Mouse (Mus musculus) limb, embryonic 13.5 days (tissue): ENCODE measurements at regions not wholly inside any gene's neighbourhood (a gene's known extent, or its start where the extent isn't known, plus 50 kb on each side); places are given as distances from the start of the nearest gene placed in this dataset.
A peak's percentile ranks its signal among the peaks of the same experiment; 100 is the strongest.

Experiments
- ATAC-seq: fragments of 200-750 bp; cut with Nextera tagmentation; 2 replicates; pipeline ENCODE4 v1.8.0; 2017; ENCODE audit warnings: low read depth, moderate number of reproducible peaks, moderate TSS enrichment; ENCODE audit not compliant: low FRiP score
- H3K27ac ChIP-seq: fragments of 300-500 bp; sonication (generic); 2 replicates; pipeline ENCODE4 v1.5.1; 2015; ENCODE audit warnings: inconsistent platforms, mild to moderate bottlenecking, moderate library complexity
- H3K27me3 ChIP-seq: fragments of 300-500 bp; sonication (generic); 2 replicates; pipeline ENCODE4 v1.6.1; 2015; ENCODE audit warnings: mild to moderate bottlenecking, inconsistent platforms
- H3K36me3 ChIP-seq: fragments of 300-500 bp; sonication (generic); 2 replicates; pipeline ENCODE4 v1.6.1; 2015; ENCODE audit warnings: inconsistent platforms, mild to moderate bottlenecking, moderate library complexity
- H3K4me1 ChIP-seq: fragments of 300-500 bp; sonication (generic); 2 replicates; pipeline ENCODE4 v1.6.1; 2015; ENCODE audit warnings: inconsistent platforms
- H3K4me2 ChIP-seq: fragments of 300-500 bp; sonication (generic); replicated peaks from 2 replicates; pipeline ENCODE4 v1.6.1; 2015; ENCODE audit warnings: inconsistent platforms, mild to moderate bottlenecking, moderate library complexity
- H3K4me3 ChIP-seq: fragments of 300-500 bp; sonication (generic); 2 replicates; pipeline ENCODE4 v1.5.1; 2015; ENCODE audit warnings: moderate library complexity, mild to moderate bottlenecking, inconsistent platforms
- H3K9ac ChIP-seq: fragments of 300-500 bp; sonication (generic); 2 replicates; pipeline ENCODE4 v1.6.1; 2015; ENCODE audit warnings: mild to moderate bottlenecking, inconsistent platforms
- H3K9me3 ChIP-seq: fragments of 300-500 bp; sonication (generic); 2 replicates; pipeline ENCODE4 v1.6.1; 2016; ENCODE audit warnings: inconsistent platforms
- WGBS: fragments of 180-500 bp; shearing (Covaris S2); methylation state at CpG from one replicate; pipeline ENCODE4 v1.1.7; 2015; 5-methylcytosine and 5-hydroxymethylcytosine counted together

DNA sequence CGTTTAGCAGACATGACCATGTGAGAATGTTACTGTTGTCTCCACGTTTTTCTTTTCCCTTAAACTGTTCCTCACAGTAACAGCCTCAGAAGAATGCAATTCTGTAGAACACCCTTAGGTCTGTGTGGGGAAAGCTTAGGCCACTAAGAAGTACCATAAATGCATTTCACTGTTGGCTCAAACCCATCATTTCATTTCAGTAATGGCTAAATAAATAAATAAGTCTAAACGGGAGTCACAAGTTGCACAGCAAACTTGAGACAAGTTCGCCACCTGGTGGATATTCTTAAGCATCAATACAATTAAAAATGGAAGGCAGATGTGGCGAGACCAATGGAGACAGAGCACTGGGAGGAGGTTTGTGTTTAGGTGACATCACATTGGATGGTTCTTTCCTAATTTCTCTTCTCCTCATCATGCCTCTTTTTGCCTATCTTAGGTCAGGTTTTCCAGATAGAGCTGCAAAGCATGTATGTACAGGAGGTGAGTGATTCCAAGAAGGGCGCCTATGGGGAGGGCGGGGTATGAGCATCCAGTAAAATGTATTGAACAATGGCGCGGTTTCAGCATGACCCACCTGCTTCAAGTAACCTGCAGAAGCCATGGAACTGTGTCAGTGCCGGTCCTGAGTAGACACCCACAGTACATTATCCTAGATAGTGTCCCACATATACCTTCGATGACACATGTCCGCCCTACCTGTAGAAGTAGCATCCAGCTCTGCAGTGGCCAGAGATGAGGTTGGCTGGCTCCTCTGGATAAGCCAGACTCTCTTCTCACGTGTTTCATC lies 128.8 kb upstream of the Car8 start:
- peak; percentile 74; the same call in 1 of the 2 replicates for ATAC-seq
- Histone ChIP-seq H3K36me3 (no peaks in the 10 kb centered on the region), H3K4me2 (0 out of 2 replicates have a peak overlapping the region, but pooled peaks have one; percentile 25), H3K4me1 (0 out of 2 replicates have a peak, but pooled peaks cover 3% of the 10 kb centered on the region), H3K27ac (no peak overlapping the region), H3K9me3 (no peaks in the 10 kb centered on the region), H3K9ac (no peak overlapping the region), H3K4me3 (no peak overlapping the region), H3K27me3 (no peaks in the 10 kb centered on the region; the same call in 1 of the 2 replicates)
- 60% methylated on average over 13 of the region's 13 CpGs for WGBS

DNA sequence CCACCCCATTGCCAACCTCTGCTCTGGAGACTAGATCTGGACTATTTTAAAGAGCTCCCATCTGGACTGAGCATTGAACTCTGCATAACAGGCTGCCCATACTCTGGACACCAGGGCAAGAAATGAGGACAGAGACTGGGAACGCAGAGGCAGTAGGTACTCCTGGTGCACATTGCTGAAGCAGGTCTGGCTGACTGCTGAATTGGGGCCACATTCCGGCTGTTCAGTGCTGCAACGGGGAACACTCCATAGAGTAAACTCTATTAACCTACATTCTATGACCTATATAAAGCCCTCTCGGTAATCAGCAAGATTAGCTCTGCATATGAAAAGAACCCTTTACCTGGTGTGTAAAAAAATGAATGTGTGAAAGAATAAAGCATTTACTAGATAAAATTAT lies 128.1 kb upstream of the Car8 start:
- H3K36me3 ChIP-seq: no peaks in the 10 kb centered on the region
- no peaks in the 10 kb centered on the region for H3K9me3 ChIP-seq
- H3K4me2 ChIP-seq: no peak overlapping the region
- ATAC-seq: no peak
- peaks cover 8% of the 10 kb centered on the region for H3K4me1 ChIP-seq
- 60% methylated on average over 4 of the region's 4 CpGs for WGBS
- no peak overlapping the region for H3K4me3 ChIP-seq
- H3K27me3 ChIP-seq: no peaks in the 10 kb centered on the region; the same call in 1 of the 2 replicates
- no peak overlapping the region for H3K9ac ChIP-seq
- no peak overlapping the region for H3K27ac ChIP-seq

DNA sequence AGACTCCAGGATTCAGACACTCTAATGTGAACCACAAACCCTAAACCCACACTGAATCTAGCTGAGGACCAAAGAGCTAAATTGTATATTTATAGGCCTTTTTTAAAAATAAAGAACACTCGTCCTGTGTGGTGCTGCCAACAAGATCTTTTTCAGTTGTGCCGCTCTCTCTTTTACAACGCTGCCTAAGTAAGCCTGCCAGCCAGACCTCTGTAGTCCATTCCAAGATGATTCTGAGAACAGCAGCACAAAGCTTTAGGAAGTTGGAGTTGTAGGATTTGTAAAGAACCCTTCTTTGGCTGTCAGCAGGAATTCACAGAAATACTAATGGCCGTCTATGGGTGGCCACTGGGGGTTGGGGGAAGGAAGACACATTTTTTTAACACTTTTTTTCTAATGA lies 123.6 kb upstream of the Car8 start:
- 22% methylated on average over 4 of the region's 4 CpGs for WGBS
- ATAC-seq: peak; percentile 28; the same call in 1 of the 2 replicates

DNA sequence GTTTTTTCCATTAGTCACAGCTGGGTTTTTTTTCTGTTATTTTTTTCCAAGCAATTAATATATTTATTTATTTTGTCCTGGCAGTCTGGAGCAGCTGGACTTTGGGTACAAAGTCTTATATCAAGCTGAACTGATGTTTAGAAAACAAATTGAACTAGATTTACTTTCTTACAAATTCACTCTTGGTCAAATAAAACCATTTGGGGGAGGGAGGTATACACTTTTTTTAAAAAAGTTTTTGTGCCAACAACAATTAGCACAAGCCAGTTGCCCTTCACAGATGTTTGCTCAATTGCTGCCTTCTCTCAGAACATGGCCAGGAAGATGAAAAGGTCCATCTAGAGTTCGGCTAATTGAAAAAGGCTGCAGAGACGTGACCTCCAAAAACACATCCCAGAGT lies 123.1 kb upstream of the Car8 start:
- 15% methylated on average over 2 of the region's 2 CpGs for WGBS
- no peak overlapping the region for H3K27ac ChIP-seq
- H3K9ac ChIP-seq: no peak overlapping the region
- no peaks in the 10 kb centered on the region for H3K9me3 ChIP-seq
- H3K4me1 ChIP-seq: peaks cover 6% of the 10 kb centered on the region
- no peak for ATAC-seq
- H3K36me3 ChIP-seq: no peaks in the 10 kb centered on the region
- no peak overlapping the region for H3K4me2 ChIP-seq
- no peaks in the 10 kb centered on the region for H3K27me3 ChIP-seq
- H3K4me3 ChIP-seq: no peak overlapping the region

More for the DNA sequence above, 123.6 kb upstream of the Car8 start:
- Histone ChIP-seq H3K27ac (no peak overlapping the region), H3K4me1 (peaks cover 8% of the 10 kb centered on the region), H3K4me2 (no peak overlapping the region), H3K27me3 (no peaks in the 10 kb centered on the region), H3K36me3 (no peaks in the 10 kb centered on the region), H3K9me3 (no peaks in the 10 kb centered on the region), H3K4me3 (no peak overlapping the region), H3K9ac (no peak overlapping the region)

DNA sequence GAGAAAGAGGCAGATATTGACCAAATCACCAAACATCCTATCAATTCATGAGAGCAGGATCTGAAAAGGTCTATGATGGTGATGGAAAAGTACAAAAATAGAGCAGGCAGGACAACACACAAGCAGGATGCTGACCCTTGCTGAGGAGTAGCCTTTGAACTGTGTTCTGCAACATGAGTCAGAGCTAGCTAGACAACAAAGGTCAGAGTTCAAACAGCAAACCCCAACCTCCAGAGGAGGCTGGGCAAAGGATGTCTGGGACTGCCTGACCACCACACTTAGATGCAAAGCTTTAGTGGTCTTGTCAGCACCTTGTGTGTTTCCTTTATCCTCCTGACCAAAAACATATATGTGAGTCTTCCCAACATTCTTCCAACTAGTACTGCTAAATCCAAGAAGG lies 122.5 kb upstream of the Car8 start:
- no peak overlapping the region for H3K4me3 ChIP-seq
- H3K36me3 ChIP-seq: no peaks in the 10 kb centered on the region
- H3K4me1 ChIP-seq: peaks cover 5% of the 10 kb centered on the region
- H3K4me2 ChIP-seq: no peak overlapping the region
- no peak overlapping the region for H3K9ac ChIP-seq
- no peak overlapping the region for H3K27ac ChIP-seq
- H3K27me3 ChIP-seq: no peaks in the 10 kb centered on the region
- ATAC-seq: no peak
- H3K9me3 ChIP-seq: no peaks in the 10 kb centered on the region

DNA sequence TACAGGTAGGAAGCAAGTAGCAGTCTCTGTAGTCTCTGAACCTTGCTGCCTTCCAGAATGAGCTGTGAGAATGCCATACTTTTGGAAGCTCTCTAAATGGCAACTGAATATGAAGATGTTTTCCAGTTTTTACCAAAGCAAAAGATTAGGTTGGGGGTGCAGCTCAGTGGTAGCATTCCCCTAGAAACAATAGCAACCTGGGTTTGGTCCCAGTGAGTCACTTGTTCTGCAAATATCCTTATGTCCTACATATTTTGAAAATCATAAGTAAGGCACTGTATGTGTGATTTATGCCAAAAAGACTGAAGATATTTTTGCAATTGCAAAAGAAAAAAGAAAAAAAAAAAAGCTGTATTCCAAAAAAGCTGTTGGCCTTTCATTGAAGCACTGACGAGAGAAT lies 118.6 kb upstream of the Car8 start:
- H3K4me3 ChIP-seq: no peak overlapping the region
- H3K4me2 ChIP-seq: no peak overlapping the region
- H3K9me3 ChIP-seq: no peaks in the 10 kb centered on the region
- H3K36me3 ChIP-seq: no peaks in the 10 kb centered on the region
- no peak overlapping the region for H3K9ac ChIP-seq
- 84% methylated on average over 1 of the region's 1 CpGs for WGBS
- no peaks in the 10 kb centered on the region for H3K27me3 ChIP-seq
- no peak for ATAC-seq
- peaks cover 5% of the 10 kb centered on the region for H3K4me1 ChIP-seq
- no peak overlapping the region for H3K27ac ChIP-seq

DNA sequence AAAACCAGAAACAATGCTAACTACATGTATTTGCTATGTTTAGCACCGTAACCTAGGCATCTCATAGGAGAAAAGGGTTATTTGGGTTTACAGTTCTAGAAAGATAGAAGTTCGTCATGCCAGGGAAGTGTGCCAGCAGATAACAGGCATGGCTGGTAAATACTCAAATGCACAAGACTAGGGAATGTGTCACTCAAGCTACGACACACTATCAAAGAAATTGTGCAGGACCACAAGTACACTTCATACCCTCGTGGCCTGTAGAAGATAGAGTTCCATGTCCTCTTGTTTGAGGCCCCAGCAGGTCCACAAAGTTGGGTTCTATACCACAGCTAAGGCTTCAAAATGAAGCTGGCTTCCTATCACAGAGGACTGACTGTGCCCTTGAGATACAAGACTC lies 103.1 kb upstream of the Car8 start:
- Histone ChIP-seq H3K36me3 (no peaks in the 10 kb centered on the region), H3K9ac (no peak overlapping the region), H3K4me3 (no peak overlapping the region), H3K27ac (no peak overlapping the region), H3K4me1 (no peaks in the 10 kb centered on the region), H3K9me3 (no peaks in the 10 kb centered on the region), H3K4me2 (no peak overlapping the region), H3K27me3 (no peaks in the 10 kb centered on the region)
- ATAC-seq: no peak
- 90% methylated on average over 4 of the region's 4 CpGs for WGBS

DNA sequence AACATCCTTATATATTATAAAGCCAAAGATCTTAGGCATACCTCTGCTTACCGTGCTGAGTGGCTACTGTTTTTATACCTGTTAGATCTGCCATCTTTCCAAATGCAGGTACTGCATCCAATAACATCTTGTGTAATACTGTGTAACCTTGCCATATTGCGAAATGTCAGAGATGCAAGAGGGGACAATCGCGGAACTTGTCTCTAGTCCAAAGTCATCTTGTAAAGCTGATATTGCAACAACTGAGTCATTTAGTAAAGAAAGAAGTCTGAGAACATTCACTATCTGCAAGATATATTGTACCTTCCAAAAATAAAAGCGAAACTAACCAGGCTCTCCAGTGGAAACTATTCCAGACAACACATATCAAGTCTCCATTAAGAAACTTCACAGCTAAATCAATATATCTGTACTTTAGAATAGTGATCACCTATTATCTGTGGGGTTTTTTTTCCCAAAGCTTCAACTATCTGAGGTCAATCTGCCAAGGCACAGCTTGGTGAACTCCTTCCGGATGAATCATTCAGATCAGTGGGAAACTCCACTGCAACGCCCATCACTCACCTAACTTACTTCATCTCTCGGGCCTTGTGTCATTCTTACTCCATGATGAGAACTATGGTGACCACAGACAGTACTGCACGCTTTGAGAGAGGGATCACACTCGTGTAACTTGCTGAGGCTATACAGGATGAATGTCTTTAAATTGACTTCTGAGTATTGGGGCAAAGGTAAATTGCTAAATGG lies 70.6 kb upstream of the Car8 start:
- no peak for ATAC-seq
- H3K36me3 ChIP-seq: no peaks in the 10 kb centered on the region
- H3K27ac ChIP-seq: no peak overlapping the region
- no peaks in the 10 kb centered on the region for H3K4me1 ChIP-seq
- H3K4me3 ChIP-seq: no peak overlapping the region
- H3K4me2 ChIP-seq: no peak overlapping the region
- no peaks in the 10 kb centered on the region for H3K9me3 ChIP-seq
- H3K27me3 ChIP-seq: no peaks in the 10 kb centered on the region
- 86% methylated on average over 10 of the region's 10 CpGs for WGBS
- H3K9ac ChIP-seq: no peak overlapping the region

DNA sequence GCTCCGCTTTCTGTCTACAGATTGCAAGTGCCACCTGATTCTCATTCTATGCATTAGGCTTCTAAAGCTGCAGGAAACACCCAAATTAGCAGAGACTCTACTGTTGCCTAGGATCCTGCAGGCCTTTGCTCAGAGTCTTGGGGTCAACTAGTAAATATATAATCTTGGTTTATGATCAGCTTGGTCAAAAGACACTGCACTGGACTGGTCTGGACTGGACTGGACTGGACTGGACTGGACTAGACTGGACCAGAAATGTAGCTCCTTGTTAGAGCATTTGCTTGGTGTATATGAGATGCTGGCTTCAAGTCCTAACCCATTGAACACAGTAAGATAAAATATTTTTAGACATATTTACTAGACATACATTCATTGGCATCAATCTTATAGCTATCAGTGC lies 53.7 kb upstream of the Car8 start:
- 71% methylated on average over 1 of the region's 1 CpGs for WGBS
- Histone ChIP-seq H3K4me3 (no peak overlapping the region), H3K27me3 (no peaks in the 10 kb centered on the region), H3K4me2 (no peak overlapping the region), H3K9ac (no peak overlapping the region), H3K36me3 (no peaks in the 10 kb centered on the region), H3K4me1 (no peaks in the 10 kb centered on the region), H3K27ac (no peak overlapping the region), H3K9me3 (no peaks in the 10 kb centered on the region)
- ATAC-seq: no peak

DNA sequence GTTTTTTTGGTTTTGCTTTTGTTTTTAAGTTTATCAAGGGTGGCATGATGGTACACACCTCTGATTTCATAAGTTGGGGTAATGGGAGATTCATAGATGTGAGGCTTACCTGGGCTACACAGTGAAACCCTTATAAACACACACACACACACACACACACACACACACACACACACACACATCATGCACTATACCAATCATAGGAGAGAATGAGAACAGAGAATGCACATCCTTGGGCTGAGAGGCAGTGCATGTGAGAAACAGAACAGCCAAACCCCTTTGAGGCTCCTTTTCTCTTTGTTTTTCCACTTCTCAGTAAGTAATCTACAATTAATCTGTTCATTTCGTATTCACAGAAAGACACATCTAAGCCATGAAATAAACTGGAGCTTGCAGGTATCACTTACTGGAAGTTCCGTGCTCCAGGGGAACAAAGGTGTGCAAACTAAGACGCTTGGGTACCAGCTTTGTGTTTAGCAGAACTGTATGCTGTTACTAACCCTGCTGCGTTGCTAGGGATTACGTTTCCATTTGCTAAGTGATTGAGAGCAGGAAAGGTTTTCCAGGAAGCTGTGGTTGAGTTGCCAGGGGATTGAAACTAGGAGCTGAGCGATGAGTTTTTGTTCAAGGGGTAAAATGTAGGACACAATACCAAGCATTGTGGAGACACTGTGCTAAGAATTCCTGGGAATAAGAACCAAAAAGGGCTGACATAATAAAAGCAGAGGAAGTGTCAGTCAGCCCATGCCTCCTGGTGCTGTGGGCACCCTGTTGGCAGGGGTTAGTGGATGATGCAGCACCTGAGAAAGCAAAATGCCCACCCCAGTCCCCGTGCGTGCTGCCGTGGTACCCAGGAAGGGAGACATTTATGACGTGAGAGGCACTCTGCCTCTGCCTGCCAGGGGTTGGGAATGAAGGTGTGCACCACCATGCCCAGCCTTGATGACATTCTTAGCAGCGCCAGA lies 53.0 kb upstream of the Car8 start:
- H3K9me3 ChIP-seq: no peaks in the 10 kb centered on the region
- H3K36me3 ChIP-seq: no peaks in the 10 kb centered on the region
- no peak for ATAC-seq
- H3K27me3 ChIP-seq: no peaks in the 10 kb centered on the region
- no peak overlapping the region for H3K4me3 ChIP-seq
- H3K27ac ChIP-seq: no peak overlapping the region
- H3K4me2 ChIP-seq: no peak overlapping the region
- no peaks in the 10 kb centered on the region for H3K4me1 ChIP-seq
- WGBS: 66% methylated on average over 11 of the region's 11 CpGs
- H3K9ac ChIP-seq: no peak overlapping the region

DNA sequence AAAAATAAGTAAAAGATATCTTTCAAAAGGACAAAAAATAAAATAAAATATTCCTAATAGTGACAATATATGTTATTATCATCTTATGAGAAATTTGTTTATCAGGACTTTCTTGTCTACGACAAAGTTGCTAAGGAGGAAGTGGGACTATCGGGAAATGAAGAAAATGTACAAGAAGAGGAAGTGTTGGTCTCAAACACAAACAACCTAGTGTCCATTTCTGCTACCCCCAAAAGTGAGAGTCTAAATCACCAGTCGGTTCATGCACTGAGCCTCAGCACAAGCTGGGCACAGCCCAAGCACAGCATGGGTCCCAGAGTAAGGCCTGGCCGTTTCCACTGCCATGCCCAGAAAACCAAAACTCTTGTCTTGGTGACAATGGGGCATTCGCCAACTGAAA lies 51.1 kb upstream of the Car8 start:
- ATAC-seq: no peak
- H3K9me3 ChIP-seq: no peaks in the 10 kb centered on the region
- H3K27ac ChIP-seq: no peak overlapping the region
- 82% methylated on average over 5 of the region's 5 CpGs for WGBS
- H3K4me1 ChIP-seq: no peaks in the 10 kb centered on the region
- H3K9ac ChIP-seq: no peak overlapping the region
- H3K4me3 ChIP-seq: no peak overlapping the region
- H3K4me2 ChIP-seq: no peak overlapping the region
- no peaks in the 10 kb centered on the region for H3K27me3 ChIP-seq
- H3K36me3 ChIP-seq: no peaks in the 10 kb centered on the region
